Mouse (Mus musculus) neutrophil, adult 65 days (primary cell): Measurements from ENCODE around the gene Wdcp. TPM values are rescaled to one million over a fixed set of nuclear protein-coding genes. Genes with fewer than 3 reads are reported as not detected.

Experiments used
- total RNA-seq: library from RNA; stranded (reverse); gene quantifications from 2 replicates; pipeline ENCODE4 v1.2.4, GENCODE M21; 2023

Wdcp gene
- total RNA-seq: 7.2 and 7.5 TPM in 2 replicates

DNA sequence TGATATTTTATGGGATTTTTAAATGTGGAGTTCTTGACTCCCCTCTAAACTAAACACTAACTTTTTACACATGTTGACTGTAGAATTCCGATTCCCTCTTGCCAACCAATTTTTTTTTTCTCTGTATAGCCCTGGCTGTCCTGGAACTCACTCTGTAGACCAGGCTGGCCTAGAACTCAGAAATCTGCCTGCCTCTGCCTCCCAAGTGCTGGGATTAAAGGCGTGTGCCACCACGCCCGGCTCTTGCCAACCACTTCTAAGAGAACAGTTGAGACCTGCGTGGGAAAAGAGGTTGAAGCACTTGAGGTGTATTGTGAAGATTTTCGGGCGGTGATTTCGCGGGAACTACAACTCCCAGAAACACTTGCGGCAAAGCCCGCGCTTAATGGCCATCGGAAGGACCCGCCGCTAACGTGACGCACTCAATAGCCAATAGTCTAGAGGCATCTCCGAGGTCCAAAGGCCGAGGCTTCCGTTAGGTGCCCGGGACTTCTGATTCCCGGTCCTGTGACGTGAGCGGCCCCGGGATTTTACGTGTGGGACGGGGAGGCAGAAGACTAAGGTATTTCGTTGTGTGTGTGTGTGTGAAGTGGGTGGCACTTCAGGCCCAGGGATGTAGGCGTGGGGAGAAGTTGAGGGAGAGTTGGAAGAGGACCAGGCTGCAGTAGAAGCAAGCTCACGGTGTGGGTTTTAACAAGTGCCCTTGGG lies at the start of gene Wdcp:
Wdcp (plus strand) TSS at position 414 of the 708 bp plus-strand sequence.

DNA sequence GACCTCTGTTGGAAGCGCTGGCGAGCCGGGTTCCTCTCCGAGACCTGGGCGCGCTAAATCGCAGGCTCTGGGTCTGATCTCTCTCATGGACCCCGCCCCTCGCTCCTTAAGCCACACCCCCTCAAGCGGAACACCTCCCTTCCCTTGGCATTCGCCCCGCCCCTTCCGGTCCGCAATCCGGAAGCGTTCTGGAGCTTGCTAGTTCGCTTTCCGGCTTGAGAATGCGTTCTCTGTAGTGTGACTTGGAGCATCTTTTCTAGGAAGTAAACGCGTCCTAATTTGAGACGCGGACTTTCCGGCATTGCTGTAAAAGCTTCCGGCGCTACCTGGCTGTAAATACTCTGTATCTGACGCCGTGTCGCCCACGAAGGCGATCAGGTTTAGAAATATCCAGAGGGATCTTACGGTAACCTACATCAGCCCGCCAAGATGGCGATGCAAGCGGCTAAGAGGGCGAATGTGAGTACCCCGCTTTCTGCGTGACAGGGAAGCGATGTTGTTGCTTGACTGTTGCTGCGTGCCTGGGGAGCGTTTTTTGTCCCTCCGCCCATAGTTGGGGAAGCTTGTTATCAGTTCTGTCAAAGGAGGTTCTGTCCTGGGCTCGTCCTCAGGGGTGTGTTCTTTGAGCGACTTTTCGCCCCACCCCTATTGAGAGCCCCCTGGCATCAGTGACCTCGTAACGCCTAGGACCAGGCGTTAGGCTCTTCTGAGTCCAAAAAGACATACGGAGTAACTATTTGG lies 25.6 kb upstream of the Wdcp start, which contains the start of gene Sf3b6:
Sf3b6 (plus strand) TSS at position 184 of the 741 bp plus-strand sequence.

DNA sequence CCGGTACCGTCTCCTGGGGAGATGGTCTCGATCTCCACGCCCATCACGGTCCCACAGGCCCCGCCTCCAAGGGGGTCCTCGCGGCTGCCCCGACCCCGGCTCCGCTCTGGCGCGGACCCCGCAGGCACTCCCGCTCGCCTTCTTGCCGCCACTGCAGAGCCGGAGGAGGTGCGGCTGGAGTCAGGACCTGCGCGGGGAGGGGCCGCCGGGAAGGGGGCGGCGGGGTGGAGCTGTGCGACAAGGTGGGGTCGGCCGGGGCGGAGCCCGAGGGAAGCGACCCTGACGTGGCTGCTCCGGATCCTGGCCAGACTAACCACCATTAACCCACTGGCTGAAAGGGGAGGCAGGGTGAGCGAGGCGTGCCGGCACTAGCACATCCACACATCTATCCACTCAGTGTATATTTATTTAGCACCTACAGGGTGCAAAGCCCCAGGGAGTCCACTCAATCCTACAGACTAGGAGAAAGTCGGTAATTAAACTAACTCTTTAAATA lies 1.7 kb upstream of the Wdcp start, which contains the start of gene Fkbp1b:
Fkbp1b (minus strand) TSS at position 200 of the 496 bp plus-strand sequence.

DNA sequence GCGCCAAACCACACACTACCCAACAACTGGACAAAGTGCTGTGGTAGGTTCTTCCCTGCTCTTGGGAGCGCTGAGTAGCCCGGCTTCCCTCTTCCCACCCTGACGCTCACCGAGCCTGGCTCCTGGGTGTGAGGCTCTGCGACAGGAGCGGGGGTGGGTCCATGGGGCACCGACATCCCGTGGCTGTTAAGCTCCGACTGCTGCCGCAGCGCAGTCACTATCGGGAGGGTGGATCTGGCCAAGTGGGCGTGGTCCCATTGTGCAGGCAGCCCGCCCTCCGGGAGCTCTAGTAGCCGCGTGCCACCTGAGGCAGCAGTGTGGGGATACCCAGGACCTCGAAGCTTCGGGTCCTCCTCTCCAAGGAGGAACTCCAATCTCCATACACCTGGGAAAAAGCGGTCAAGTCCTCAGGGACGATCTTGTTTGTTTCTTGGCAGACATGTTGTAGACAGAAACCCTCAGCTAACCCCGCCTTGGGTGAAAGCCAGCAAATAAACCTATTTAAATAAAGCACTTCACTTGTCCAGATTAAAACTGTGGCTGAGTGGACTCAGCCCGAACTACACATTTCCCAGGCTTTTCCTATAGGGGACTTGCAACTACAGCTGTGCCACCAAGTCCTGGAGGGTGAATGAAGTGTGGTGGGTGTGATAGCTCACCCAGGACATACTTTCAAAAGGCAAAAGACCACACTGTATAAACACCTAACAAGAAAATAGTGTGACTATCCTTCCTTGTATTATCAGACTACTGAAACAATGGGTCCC lies 31.2 kb downstream of the Wdcp start, which contains the start of gene Mfsd2b:
Mfsd2b (minus strand) TSS at position 199 of the 767 bp plus-strand sequence.

DNA sequence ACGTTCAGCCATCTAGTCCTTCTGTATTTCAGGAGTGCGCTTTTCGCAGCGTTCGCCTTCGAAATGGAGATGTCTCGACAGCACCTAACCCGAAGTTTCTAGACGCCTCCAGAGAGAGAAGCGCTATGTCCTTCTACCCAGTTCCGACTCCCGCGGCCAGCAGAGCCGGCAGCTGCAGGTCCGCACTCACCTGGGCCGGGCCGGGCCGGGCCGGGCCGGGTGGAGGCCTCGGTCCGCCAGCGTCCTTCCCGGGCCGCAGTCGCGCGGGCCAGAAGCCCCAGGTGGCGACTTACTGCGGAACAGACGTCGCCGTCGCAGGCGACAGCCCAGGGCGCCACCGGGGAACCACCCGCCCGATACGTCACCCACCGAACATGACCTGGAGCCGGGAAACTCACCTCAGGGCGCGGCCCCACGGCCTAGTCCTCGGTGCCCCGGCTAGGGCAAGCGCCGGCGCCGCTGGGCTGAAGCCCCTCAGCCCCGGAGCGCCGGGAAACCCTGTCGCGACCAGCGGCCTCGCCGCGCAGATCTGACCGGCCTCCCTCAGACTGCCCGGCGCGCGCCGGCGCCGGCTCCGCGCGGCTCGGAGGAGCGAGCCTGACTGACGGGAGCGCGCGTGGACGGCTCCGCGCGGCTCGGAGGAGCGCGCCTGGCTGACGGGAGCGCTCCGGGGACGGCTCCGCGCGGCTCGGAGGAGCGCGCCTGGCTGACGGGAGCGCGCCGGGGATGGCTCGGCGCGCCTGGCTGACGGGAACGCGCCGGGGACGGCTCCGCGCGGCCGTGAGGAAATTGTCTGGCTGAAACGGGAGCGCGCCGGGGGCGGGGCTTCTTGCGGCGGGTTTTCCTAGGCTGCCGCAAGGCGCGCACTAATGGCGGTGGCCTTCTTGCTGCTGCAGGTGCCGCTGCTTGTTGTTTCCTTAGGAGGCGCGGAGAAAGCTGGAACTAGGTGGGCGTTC lies 64.1 kb downstream of the Wdcp start, which contains the start of gene Ubxn2a:
Ubxn2a (minus strand) TSS at position 755 of the 956 bp plus-strand sequence.

Other genes starting within 250 kb of the Wdcp start
- not detected in 2 replicates for gene Fam228a, start 104.9 kb upstream of the Wdcp start, total RNA-seq
- gene Pfn4, start 74.3 kb upstream of the Wdcp start, total RNA-seq: 0.61 and 0.73 TPM in 2 replicates
- gene Fam228b, start 74.0 kb upstream of the Wdcp start, total RNA-seq: 0.98 TPM in 1 of 2 replicates, not detected in the other
- 106 and 121 TPM in 2 replicates for gene Sf3b6, start 25.8 kb upstream of the Wdcp start, total RNA-seq
- 6.1 and 9.3 TPM in 2 replicates for gene Fkbp1b, start 1.7 kb upstream of the Wdcp start, total RNA-seq
- gene Mfsd2b, start 31.1 kb downstream of the Wdcp start, total RNA-seq: 1.6 and 3.7 TPM in 2 replicates
- 15.3 and 16.9 TPM in 2 replicates for gene Ubxn2a, start 64.4 kb downstream of the Wdcp start, total RNA-seq
- gene Atad2b, start 74.0 kb downstream of the Wdcp start, total RNA-seq: 77.2 and 122 TPM in 2 replicates